Mouse (Mus musculus): Measurements from ENCODE around the gene Cadm2. TPM values are rescaled to one million over a fixed set of nuclear protein-coding genes. Genes with fewer than 3 reads are reported as not detected.

Gene Cadm2
- polyA plus RNA-seq, 1 experiment: not detected

- TF ChIP-seq GATA1 (IDR thresholded peaks at IDR 0.05; ENCODE audit: low read length) (no peak), TAL1 (IDR thresholded peaks at IDR 0.05; ENCODE audit: low read length) (no peak)
- no peaks in the 10 kb centered on the region for H3K4me1 ChIP-seq (ENCODE audit: control insufficient read depth)
- H3K36me3 ChIP-seq (ENCODE audit: control insufficient read depth): no peaks in the 10 kb centered on the region
Observed at GRCm38 (mm10) chr16:66612624-66613023, 1008.1 kb downstream of the Cadm2 start.

More at GRCm38 (mm10) chr16:66612624-66613023, 1008.1 kb downstream of the Cadm2 start:
- H3K4me3 ChIP-seq (replicated peaks): no peak overlapping the region
- H3K27me3 ChIP-seq (ENCODE audit: control insufficient read depth): no peaks in the 10 kb centered on the region
- no peaks in the 10 kb centered on the region for H3K9me3 ChIP-seq (ENCODE audit: control insufficient read depth, low read length)
